Mouse (Mus musculus): Measurements from ENCODE around the gene Zfhx3. TPM values are rescaled to one million over a fixed set of nuclear protein-coding genes. Genes with fewer than 3 reads are reported as not detected.

Gene Zfhx3
- total and polyA plus RNA-seq, 2 experiments: 1.3 to 1.5 TPM

DNA sequence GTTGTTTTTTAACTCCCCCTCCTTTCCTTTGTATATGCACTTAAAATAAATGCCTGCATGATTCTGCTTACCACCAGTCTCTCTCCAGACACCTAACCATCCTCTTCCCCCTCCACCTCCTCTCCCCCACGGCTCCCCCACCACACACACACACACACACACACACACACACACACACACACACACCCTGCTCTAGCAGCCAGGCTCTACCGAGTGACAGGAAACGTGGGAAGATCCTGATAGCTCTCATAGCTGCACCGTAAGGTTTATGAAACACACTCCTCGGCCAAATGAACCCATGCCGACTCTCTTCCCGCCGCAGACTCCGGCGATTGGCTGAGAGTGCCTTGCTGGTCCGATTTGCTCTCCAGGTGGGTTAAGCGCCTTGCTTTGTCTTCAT, 339.5 kb downstream of the Zfhx3 start:
- H3K27ac ChIP-seq (replicated peaks; ENCODE audit: insufficient read depth, low read depth, low read length): no peak overlapping the region
- TF ChIP-seq POLR2A (IDR thresholded peaks at IDR 0.05; ENCODE audit: extremely low read depth, insufficient read depth, low read length) (no peak), CTCF (IDR thresholded peaks at IDR 0.05; ENCODE audit: low read depth, low read length) (no peak)
- no peaks in the 10 kb centered on the region for H3K79me2 ChIP-seq (ENCODE audit: control insufficient read depth, insufficient read depth, low read length)
- H3K4me3 ChIP-seq (ENCODE audit: insufficient read depth, low read depth, low read length): no peak overlapping the region
- no peaks in the 10 kb centered on the region for H3K36me3 ChIP-seq (ENCODE audit: control insufficient read depth, insufficient read depth, low read length)
- DNase-seq (ENCODE audit: extremely low read depth, low read depth, low spot score): no peak
- WGBS: 68% methylated on average over 12 of the region's 12 CpGs
- H3K27me3 ChIP-seq (ENCODE audit: control insufficient read depth, insufficient read depth, low read length): no peaks in the 10 kb centered on the region
- no peaks in the 10 kb centered on the region for H3K4me1 ChIP-seq (ENCODE audit: control insufficient read depth, insufficient read depth, low read length)
- H3K9ac ChIP-seq (ENCODE audit: low read depth, low read length): no peak overlapping the region

DNA sequence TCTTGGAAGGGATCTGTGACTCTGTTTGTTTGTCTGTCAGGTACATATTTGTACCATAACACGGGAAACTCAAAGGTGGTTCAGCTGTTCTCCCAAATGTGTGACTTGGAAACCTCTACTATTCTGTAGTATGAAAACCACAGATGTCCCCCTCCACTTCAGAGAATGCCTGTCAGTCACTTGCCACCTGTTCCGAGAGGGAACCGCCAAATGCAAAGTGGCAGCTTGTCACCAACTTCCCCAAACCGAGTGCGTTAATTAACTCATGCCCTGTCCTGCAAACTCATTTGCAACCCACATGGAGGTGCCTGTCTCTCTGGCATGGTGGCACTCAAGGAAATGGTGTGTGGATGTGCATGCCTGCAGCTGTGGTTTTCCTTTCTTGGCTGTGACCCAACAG, 343.7 kb downstream of the Zfhx3 start:
- TF ChIP-seq CTCF (IDR thresholded peaks at IDR 0.05; ENCODE audit: low read depth, low read length) (no peak), POLR2A (IDR thresholded peaks at IDR 0.05; ENCODE audit: extremely low read depth, insufficient read depth, low read length) (no peak)
- no peaks in the 10 kb centered on the region for H3K36me3 ChIP-seq (ENCODE audit: control insufficient read depth, insufficient read depth, low read length)
- H3K27me3 ChIP-seq (ENCODE audit: control insufficient read depth, insufficient read depth, low read length): no peaks in the 10 kb centered on the region
- no peaks in the 10 kb centered on the region for H3K79me2 ChIP-seq (ENCODE audit: control insufficient read depth, insufficient read depth, low read length)
- no peaks in the 10 kb centered on the region for H3K4me1 ChIP-seq (ENCODE audit: control insufficient read depth, insufficient read depth, low read length)
- no peak for DNase-seq (ENCODE audit: extremely low read depth, low read depth, low spot score)
- H3K4me3 ChIP-seq (ENCODE audit: insufficient read depth, low read depth, low read length): no peak overlapping the region
- H3K27ac ChIP-seq (replicated peaks; ENCODE audit: insufficient read depth, low read depth, low read length): no peak overlapping the region
- 72% methylated on average over 5 of the region's 5 CpGs for WGBS
- no peak overlapping the region for H3K9ac ChIP-seq (ENCODE audit: low read depth, low read length)

- TF ChIP-seq POLR2A (IDR thresholded peaks at IDR 0.05; ENCODE audit: extremely low read depth, insufficient read depth, low read length) (no peak), CTCF (IDR thresholded peaks at IDR 0.05; ENCODE audit: low read depth, low read length) (no peak)
- no peak for DNase-seq (ENCODE audit: extremely low read depth, low read depth, low spot score)
- Histone ChIP-seq H3K4me3 (ENCODE audit: insufficient read depth, low read depth, low read length) (no peak overlapping the region), H3K27me3 (ENCODE audit: control insufficient read depth, insufficient read depth, low read length) (no peaks in the 10 kb centered on the region), H3K9ac (ENCODE audit: low read depth, low read length) (no peak overlapping the region), H3K27ac (replicated peaks; ENCODE audit: insufficient read depth, low read depth, low read length) (no peak overlapping the region), H3K4me1 (ENCODE audit: control insufficient read depth, insufficient read depth, low read length) (no peaks in the 10 kb centered on the region), H3K36me3 (ENCODE audit: control insufficient read depth, insufficient read depth, low read length) (no peaks in the 10 kb centered on the region), H3K79me2 (ENCODE audit: control insufficient read depth, insufficient read depth, low read length) (no peaks in the 10 kb centered on the region)
- 82% methylated on average over 9 of the region's 9 CpGs for WGBS
Measured at GRCm38 (mm10) chr8:108300964-108301615, 358.6 kb downstream of the Zfhx3 start.

DNA sequence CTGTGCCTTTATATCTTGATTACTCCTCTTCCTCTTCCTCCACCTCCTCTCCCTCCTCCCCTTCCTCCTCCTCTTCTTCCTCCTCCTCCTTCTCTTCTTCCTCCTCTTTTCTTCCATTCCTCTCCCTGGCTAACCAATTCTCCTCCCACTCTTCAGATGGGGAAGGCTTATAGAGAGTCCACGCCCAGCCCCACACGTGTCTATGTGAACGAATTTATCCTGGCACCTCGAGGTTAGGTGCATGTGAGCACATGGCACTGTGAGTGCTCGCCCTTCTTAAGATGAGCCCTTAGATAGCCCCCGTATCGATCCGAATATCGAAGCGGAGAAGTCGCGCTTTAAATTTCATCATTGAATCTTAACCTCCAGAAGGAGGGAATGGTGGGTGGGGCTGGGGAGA, 359.2 kb downstream of the Zfhx3 start:
- no peak overlapping the region for H3K27ac ChIP-seq (replicated peaks; ENCODE audit: insufficient read depth, low read depth, low read length)
- TF ChIP-seq POLR2A (IDR thresholded peaks at IDR 0.05; ENCODE audit: extremely low read depth, insufficient read depth, low read length) (no peak), CTCF (IDR thresholded peaks at IDR 0.05; ENCODE audit: low read depth, low read length) (no peak)
- no peaks in the 10 kb centered on the region for H3K79me2 ChIP-seq (ENCODE audit: control insufficient read depth, insufficient read depth, low read length)
- H3K4me1 ChIP-seq (ENCODE audit: control insufficient read depth, insufficient read depth, low read length): no peaks in the 10 kb centered on the region
- no peak for DNase-seq (ENCODE audit: extremely low read depth, low read depth, low spot score)
- H3K36me3 ChIP-seq (ENCODE audit: control insufficient read depth, insufficient read depth, low read length): no peaks in the 10 kb centered on the region
- no peaks in the 10 kb centered on the region for H3K27me3 ChIP-seq (ENCODE audit: control insufficient read depth, insufficient read depth, low read length)
- no peak overlapping the region for H3K9ac ChIP-seq (ENCODE audit: low read depth, low read length)
- 85% methylated on average over 12 of the region's 12 CpGs for WGBS
- H3K4me3 ChIP-seq (ENCODE audit: insufficient read depth, low read depth, low read length): no peak overlapping the region

DNA sequence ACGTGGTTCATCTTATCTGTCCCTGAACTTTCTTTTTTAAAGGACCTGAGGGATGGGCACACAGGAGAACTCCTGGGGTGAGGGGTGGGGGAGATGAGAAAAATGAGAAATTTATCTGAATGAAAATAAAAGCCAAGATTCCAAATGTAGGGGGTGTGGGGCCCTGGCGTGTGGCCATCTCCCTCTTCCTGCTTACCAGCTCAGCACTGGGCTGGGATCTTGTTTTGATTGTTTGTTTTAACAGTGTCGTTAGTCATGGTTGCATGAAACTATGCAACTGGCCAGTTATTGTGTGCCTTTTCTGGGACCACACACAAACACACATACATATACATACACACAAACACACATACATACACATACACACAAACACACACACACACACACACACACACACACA, 362.9 kb downstream of the Zfhx3 start:
- Histone ChIP-seq H3K36me3 (ENCODE audit: control insufficient read depth, insufficient read depth, low read length) (no peaks in the 10 kb centered on the region), H3K4me3 (ENCODE audit: insufficient read depth, low read depth, low read length) (no peak overlapping the region), H3K4me1 (ENCODE audit: control insufficient read depth, insufficient read depth, low read length) (no peaks in the 10 kb centered on the region), H3K79me2 (ENCODE audit: control insufficient read depth, insufficient read depth, low read length) (no peaks in the 10 kb centered on the region), H3K27ac (replicated peaks; ENCODE audit: insufficient read depth, low read depth, low read length) (no peak overlapping the region), H3K27me3 (ENCODE audit: control insufficient read depth, insufficient read depth, low read length) (0 out of 2 replicates have a peak, but pooled peaks cover 1% of the 10 kb centered on the region), H3K9ac (ENCODE audit: low read depth, low read length) (no peak overlapping the region)
- 60% methylated on average over 3 of the region's 3 CpGs for WGBS
- TF ChIP-seq CTCF (IDR thresholded peaks at IDR 0.05; ENCODE audit: low read depth, low read length) (no peak), POLR2A (IDR thresholded peaks at IDR 0.05; ENCODE audit: extremely low read depth, insufficient read depth, low read length) (no peak)
- DNase-seq (ENCODE audit: extremely low read depth, low read depth, low spot score): no peak

DNA sequence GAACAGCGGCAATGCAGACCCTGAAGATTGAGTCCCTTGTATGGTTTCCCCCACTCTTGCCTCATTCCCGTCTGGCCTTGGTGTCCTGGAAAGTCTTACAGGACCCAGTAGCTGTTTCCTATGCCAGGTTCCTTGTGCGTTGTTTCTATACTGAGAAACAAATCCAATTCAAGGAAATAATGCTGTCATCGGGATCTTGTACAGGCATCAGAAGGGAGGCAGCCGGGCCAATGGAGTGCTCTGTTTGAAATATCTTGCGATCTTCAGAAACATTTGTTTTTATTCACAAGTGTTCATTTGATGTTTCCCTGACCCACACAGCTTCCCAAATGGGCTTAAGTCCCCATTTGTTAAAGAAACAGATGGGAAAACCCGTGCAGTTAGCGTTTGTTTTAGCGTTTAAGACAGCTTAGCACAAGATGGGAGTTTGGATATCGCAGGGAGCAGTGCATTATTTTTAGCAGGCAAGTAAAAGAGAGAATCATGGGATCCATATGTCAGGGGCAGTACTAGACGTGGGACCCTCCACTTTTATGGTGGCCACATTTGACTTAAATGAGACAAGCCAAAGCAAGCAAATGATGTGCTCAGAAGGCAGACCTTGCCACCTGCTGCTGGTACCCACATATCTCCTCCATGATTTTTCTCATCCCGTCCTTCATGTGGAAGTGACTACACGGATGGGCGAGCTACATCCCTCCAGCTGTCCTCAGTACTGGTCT, 367.2 kb downstream of the Zfhx3 start:
- H3K9ac ChIP-seq (ENCODE audit: low read depth, low read length): no peak overlapping the region
- H3K36me3 ChIP-seq (ENCODE audit: control insufficient read depth, insufficient read depth, low read length): no peaks in the 10 kb centered on the region
- no peak overlapping the region for H3K4me3 ChIP-seq (ENCODE audit: insufficient read depth, low read depth, low read length)
- 0 out of 2 replicates have a peak, but pooled peaks cover 5% of the 10 kb centered on the region for H3K27me3 ChIP-seq (ENCODE audit: control insufficient read depth, insufficient read depth, low read length)
- 84% methylated on average over 14 of the region's 14 CpGs for WGBS
- no peak for DNase-seq (ENCODE audit: extremely low read depth, low read depth, low spot score)
- TF ChIP-seq CTCF (IDR thresholded peaks at IDR 0.05; ENCODE audit: low read depth, low read length): no peak
- TF ChIP-seq POLR2A (IDR thresholded peaks at IDR 0.05; ENCODE audit: extremely low read depth, insufficient read depth, low read length): no peak
- H3K27ac ChIP-seq (replicated peaks; ENCODE audit: insufficient read depth, low read depth, low read length): no peak overlapping the region
- no peaks in the 10 kb centered on the region for H3K79me2 ChIP-seq (ENCODE audit: control insufficient read depth, insufficient read depth, low read length)
- H3K4me1 ChIP-seq (ENCODE audit: control insufficient read depth, insufficient read depth, low read length): no peaks in the 10 kb centered on the region
